Mouse (Mus musculus): ENCODE data around the gene Srr.

Gene Srr

GRCm38 (mm10) chr11:74908618-74909399, 16.9 kb downstream of the Srr start:
- in situ Hi-C loops (cut with MboI, MseI), result no loop called here

DNA sequence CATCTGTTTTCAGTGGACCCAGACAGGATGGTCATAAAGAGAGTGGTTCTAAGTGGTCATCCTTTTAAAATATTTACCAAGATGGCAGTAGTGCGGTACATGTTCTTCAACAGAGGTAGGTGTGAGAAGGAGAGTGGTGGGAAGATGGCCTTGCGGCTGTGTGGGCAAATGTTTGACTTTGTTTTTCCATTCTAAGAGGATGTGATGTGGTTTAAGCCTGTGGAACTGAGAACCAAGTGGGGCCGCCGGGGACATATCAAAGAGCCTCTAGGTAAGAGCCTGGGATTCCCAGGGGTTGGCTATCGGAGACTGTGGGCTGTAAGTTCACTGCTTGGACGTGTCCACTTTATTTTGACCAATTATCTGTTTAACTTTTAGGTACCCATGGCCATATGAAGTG, 17.9 kb downstream of the Srr start:
- in situ Hi-C loops (cut with MboI, MseI), result no loop called here

DNA sequence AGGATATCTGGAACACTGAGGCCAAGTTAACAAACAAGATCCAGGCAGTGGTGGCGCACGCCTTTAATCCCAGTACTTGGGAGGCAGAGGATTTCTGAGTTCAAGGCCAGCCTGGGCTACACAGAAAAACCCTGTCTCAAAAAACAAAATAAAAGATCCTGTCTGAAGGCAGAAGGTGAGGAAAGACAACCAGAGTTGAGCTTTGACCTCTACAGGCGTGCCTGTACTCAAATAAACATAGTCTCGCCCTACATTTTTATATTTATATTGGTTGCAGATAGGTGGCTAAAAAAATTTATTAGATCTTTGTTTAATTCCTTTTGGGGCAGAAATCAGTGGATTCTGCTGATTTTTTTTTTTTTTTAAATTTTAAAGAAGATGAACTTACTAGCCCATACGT, 23.3 kb downstream of the Srr start:
- in situ Hi-C loops (cut with MboI, MseI), result no loop called here

DNA sequence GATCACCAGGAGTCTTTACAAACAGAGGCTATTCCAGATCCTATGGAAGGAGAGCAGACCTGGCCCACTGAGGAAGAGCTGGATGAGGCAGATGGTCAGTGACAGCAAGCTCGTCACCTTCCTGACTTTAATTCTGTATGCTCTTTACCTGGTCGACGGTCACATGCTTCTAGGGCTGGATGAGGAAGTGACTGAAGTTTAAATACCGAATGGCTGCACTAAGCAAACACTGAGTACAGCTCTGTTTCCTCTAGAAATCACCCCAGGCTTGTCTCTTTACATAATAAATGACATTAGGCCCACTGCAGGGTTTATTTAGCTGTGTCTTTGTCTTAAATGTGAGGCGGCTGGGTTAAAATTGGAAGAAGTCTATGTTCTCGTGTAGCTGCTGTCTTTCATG, 24.2 kb downstream of the Srr start:
- in situ Hi-C loops (cut with MboI, MseI), result no loop called here

DNA sequence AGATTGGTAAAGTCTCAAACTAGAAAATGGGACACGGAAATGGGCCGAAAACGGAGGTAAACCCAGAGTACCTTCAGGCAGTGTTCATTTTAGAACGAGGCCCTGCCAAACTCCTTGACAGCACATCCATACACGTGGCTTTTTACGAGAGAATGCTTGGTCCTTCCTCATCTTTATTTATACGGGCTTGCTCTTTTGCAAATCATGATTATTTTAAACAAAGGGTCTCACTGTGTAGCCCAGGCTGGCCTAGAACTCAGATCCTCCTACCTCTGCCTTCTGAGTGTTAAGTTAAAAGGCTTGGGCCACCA, 27.3 kb downstream of the Srr start:
- in situ Hi-C loops (cut with MboI, MseI), result no loop called here

DNA sequence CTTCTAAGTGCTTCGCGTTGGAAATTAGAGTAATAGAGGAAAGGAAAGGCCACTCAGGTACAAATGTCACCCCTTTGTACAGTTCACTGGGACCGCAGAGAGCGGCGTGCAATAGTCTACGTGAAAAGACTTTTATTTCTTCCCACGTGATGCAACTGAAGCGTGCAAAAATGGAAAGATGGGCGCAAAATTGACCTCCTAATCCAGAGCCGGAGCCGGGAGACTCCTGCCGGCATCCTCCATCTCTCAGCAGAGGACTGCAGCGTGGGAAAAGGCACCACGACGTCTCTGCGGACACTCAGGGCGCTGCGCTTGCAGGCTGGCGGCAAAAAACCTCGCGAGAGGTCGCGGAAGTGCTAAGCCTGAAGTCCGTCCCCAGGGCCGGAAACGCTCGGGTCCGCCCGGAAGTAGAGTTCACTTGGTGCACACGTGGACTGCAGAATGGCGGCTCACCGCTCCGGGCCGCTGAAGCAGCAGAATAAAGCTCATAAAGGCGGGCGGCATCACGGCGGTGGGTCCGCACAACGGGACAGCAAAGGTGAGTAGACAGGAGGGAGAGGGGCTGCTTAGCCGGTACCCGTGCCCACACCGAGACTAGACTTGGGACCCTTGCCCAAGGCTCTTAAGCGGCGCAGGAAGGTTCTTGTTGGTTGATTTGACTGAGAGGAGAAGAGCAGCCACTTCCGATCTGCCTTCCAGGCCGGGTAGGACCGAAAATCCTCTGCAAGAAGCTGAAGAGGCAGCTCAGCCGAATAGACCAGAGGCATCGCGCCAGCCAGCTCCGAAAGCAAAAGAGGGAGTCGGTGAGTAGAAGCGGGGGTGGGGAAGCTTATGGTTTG, 27.9 kb downstream of the Srr start, which contains the start of gene Tsr1:
Gene Tsr1, plus strand, starts transcription at position 394 of the 839 bp plus-strand sequence.
- in situ Hi-C loops (cut with MboI, MseI), result no loop called here

DNA sequence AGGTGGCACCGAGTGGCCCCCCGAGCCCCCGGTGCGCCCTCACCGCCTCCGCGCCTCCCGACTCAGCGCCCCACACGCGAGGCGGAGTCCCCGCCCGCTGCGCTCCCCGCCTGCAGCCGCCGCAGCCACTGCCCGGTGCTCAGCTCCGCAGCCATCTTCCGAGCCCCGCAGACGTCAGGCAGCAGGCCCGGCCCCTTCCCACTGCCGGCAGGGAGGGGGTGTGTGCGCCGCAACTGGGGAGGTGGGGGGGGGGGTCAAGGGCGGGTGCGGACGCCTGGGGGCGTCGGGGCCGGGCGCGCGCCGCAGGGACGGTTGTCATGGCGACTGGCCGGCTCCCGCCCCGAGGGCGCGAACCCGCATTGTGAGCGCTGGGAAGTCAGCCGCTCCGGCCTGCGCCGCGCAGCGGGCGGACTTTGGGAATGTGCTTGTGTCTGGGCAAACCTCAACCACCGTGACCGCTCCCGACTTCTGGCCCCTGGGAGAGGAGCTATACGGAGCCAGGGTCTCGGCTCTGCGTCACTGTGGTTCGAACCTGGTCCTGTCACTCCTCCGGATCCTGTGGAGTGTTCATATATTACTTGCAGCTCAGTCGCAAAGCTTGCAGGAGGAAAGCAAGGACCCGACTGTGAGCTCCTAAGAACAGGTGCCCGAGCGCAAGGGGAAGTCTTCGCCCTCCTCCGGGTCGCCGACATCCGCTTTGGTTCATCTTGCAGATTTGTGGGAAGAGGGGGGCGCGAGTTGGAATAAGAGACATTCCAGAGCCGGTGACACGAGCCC, 28.7 kb downstream of the Srr start, which contains the start of gene Sgsm2:
Gene Sgsm2, minus strand, starts transcription at position 160 of the 777 bp plus-strand sequence.
- in situ Hi-C loops (cut with MboI, MseI), result no loop called here

DNA sequence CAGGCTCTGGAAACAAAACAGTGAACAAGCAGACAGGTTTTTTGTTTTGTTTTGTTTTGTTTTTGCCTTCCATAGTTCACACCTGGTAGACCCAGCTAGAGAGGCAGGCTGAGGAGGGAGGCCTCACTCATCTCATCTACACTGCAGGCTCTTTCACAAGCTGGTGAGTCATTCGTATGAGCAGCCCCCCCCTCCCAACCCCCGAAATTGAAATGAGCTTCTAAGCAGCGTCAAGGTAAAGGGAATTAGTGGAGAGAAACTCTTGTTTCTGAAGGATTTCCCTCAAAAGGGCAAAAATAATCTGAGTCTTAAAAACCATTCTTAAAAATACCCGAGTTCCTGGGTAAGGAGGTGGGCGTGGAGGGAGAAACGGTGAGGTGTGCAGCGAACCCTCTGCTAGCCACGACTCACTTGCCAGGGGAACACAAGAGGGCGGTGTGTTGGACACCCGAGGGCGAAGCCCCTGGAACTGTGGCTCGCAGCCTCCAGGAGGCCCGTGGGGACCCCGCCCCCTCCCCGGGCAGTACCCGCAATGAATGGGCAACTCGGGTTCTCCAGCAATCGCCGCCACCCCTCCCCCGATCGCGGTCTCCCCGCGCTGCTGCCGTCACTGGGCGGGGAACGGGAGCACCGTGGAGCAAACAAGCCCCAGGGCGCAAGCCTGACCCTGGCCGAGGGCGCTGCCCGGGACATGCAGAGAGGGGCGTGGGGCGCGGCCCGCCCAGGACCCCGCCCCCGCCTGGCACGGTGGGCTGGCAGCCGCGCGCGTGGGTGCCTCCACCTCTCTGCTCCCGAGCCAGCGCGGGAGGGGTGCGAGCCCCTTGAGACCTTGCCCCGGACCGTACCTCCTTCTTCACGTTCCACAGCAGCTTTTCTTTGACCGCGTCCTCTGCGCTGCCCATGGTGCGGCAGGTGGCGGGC, 29.5 kb downstream of the Srr start:
- in situ Hi-C loops (cut with MboI, MseI), result no loop called here

DNA sequence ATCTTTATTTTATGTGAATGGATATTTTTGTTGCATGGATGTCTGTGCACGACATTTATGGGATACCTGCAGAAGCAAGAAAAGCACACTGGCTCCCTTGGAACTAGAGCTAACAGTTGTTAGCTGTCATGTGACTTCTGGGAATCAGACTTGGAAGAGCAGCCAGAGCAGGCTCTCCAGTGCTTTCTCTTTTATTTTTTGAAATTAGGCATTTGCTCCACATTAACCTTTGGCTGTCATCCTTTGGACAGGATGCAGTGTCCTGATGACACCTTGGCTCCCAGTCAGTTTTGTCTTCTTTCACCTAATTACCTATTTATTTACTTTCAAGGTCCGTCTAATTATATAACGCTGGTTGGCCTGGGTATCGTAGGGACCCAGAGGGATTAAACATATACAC, 31.1 kb downstream of the Srr start:
- in situ Hi-C loops (cut with MboI, MseI), result no loop called here

DNA sequence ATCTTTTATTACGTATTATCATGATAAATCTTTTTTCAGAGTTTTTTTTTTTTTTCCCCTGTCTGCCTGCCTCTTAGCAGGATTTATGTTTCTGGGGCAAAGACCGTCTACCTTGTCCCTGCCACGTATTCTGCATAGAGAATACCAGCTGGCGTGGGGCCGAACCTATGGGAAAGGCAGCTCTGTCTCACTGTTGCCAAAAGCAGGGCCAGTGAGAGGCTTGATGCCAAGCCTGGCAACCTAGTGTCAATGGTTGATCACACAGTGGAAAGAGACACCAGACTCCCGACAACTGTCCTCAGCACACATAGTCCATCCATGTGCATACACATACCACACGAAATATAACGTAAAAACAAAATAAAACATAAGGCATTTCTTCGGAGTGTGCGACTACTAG, 42.6 kb downstream of the Srr start:
- in situ Hi-C loops (cut with MboI, MseI), result no loop called here

DNA sequence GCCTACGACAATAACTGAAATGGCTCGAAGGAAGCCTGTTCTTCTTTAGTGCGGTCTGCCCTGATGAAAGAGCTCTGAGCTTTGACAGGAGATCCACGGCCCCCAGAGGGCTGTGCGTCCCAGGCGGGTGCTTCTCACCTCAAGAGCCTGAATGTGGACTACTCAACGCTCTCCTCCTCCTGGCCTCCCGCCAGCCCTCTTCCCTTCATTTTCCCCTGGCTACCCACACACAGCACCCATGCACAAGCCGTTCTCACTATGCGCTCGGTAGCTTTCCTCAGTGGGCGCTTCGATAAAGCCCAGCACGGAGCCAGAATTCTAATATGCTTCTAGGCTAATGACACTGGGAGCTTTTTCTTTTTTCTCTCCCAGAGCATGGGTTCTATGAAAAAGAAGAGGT, 43.8 kb downstream of the Srr start:
- in situ Hi-C loops (cut with MboI, MseI), result no loop called here

- in situ Hi-C loops (cut with MboI, MseI), result no loop called here
These were observed 44.7 kb downstream of the Srr start for GRCm38 (mm10) chr11:74880999-74881398.

DNA sequence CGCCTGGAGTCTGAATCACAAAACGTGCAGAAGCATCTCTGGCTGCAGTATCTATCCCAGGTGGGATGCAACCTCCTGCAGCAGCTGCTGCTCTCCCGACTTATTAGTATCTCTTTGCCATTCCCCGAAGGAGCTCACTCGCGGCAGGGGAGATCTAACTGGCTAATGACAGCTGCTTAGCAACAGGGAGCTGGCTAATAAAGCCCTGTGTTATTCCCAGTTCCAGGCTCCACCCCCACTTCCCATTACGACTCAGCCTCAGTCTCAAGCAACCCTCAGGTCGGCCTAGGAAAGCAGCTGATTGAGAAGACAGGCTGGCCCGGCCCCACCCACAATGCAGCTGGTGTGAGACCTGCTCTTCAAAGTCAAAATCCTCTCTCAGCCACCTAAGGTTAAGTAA, 48.9 kb downstream of the Srr start:
- in situ Hi-C loops (cut with MboI, MseI), result no loop called here

- in situ Hi-C loops (cut with MboI, MseI), result loop anchor here (25.0 kb wide), 1 partner anchor 462 kb away; no protein-coding TSS in a partner anchor
These were observed 51.1 kb downstream of the Srr start for GRCm38 (mm10) chr11:74874630-74875029.

- in situ Hi-C loops (cut with MboI, MseI), result loop anchor here (25.0 kb wide), 1 partner anchor 459 kb away; no protein-coding TSS in a partner anchor
These were observed 54.6 kb downstream of the Srr start for GRCm38 (mm10) chr11:74870991-74871622.

GRCm38 (mm10) chr11:74870544-74870943, 55.2 kb downstream of the Srr start:
- in situ Hi-C loops (cut with MboI, MseI), result loop anchor here (25.0 kb wide), 1 partner anchor 458 kb away; no protein-coding TSS in a partner anchor

- in situ Hi-C loops (cut with MboI, MseI), result loop anchor here (25.0 kb wide), 1 partner anchor 457 kb away; no protein-coding TSS in a partner anchor
These were observed 56.1 kb downstream of the Srr start for GRCm38 (mm10) chr11:74869603-74870002.

DNA sequence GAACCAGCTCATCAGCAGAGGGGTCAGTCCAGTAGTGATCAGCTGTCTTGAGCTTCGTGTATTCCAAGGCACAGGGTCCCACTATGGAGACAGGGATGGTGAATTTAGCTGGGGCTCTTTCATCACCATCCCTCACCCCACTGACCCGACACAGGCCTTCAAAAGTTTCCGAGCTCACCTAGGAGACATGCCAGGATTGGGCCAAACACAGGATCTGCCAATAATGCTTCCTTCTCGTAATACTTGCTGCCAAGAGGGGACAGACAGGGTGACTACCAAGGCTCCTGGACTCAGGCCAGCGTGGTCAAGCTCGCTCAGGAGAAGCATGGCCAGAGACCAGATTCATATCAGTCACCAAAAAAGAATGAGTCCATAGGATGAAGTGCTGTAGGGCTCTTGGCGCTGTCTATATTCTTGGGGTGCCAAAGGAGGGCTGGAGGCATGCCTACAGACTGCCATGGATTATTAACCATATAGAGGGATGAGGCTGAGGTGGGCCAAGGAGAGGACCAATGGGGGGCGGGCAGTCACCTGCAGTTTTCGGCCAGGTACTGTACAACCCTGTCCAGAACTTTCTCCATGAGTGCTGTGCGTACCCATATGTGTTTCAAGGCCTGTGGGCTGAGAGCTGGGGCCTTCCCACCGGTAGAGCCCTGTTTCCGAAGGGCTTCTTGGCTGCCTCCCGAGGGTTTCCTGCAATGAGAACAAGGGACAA, 57.5 kb downstream of the Srr start:
- in situ Hi-C loops (cut with MboI, MseI), result loop anchor here (25.0 kb wide), 1 partner anchor 456 kb away; no protein-coding TSS in a partner anchor

DNA sequence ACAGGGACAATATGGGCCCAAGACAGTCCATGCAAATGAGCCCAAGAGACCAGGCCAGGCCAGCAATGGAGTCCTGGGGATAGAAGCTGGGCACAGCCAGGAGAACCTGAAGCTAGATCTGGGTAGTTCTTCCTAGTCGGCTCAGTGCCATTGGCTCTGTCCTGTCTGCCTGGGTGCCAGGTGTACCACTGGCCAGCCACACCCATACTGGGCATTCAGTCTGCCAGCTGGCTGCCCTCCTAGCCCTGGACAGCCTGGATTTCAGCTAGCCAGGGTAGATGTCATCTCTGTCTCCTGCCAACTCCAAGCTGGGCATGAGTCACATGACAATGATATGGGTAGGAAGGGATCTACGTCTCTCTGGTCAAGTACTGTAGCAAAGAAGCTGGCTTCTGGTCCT, 58.6 kb downstream of the Srr start:
- in situ Hi-C loops (cut with MboI, MseI), result loop anchor here (25.0 kb wide), 1 partner anchor 455 kb away; no protein-coding TSS in a partner anchor
